Mouse (Mus musculus): ENCODE results near the gene Rec114. TPM values are rescaled to one million over a fixed set of nuclear protein-coding genes. Genes with fewer than 3 reads are reported as not detected.

Rec114 gene
- polyA plus RNA-seq, 1 experiment from 2014 or later: 3.8 TPM

DNA sequence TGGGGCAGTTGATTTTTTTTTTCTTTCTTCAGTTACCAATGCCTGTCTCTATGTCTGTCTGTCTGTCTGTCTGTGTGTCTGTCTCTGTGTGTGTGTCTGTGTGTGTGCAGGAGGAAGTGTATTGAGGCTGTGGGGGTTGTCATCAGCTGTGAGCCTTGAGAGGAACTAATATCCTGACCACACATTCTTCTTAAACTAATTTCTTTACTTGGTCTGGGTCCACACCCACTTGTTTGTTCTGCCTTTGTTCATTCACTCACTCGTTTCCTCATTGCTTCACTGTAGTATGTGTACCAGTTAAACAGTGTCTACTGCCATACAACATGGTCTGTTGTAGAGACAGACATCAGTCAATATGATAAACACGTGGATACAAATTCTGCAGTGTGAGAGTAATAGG is 116.6 kb downstream of the Rec114 start:
- no peak overlapping the region for H3K27ac ChIP-seq (ENCODE audit: low read length)
- H3K9ac ChIP-seq (replicated peaks; ENCODE audit: low read length): no peak overlapping the region
- no peak for ATAC-seq (ENCODE audit: low FRiP score, low TSS enrichment)
- no peak overlapping the region for H3K4me2 ChIP-seq (replicated peaks; ENCODE audit: low read depth, low read length)
- H3K36me3 ChIP-seq (ENCODE audit: insufficient read depth, low read length): peaks cover 4% of the 10 kb centered on the region; the same call in 1 of the 2 replicates
- 79% methylated on average over 2 of the region's 2 CpGs for WGBS
- 0 out of 2 replicates have a peak, but pooled peaks cover 3% of the 10 kb centered on the region for H3K4me1 ChIP-seq (ENCODE audit: insufficient read depth, low read length)
- H3K27me3 ChIP-seq (ENCODE audit: insufficient read depth, low read length): no peaks in the 10 kb centered on the region
- H3K9me3 ChIP-seq (ENCODE audit: low read length): no peaks in the 10 kb centered on the region
- no peak overlapping the region for H3K4me3 ChIP-seq (ENCODE audit: low read length)

DNA sequence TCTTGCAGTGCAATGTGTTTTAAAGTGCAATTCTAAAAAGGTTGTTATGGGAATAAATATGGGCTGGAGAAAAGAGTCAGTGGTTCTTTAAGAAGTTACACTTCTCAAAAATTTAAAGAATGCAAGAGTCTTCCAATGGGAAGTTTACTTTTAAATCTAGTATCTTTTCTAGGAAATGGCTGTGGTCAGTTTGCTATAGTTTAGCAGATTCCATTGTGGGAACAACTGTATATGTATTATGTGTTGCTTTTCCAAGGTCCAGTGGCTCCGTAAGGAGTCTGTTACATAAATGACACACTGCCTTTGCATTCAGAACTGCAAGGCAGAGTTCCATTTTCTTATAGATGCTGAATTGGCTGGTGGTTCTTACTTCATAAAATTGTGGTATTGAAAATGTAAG is 120.8 kb downstream of the Rec114 start:
- no peak for ATAC-seq (ENCODE audit: low FRiP score, low TSS enrichment)
- Histone ChIP-seq H3K27me3 (ENCODE audit: insufficient read depth, low read length) (no peaks in the 10 kb centered on the region), H3K4me3 (ENCODE audit: low read length) (no peak overlapping the region), H3K9me3 (ENCODE audit: low read length) (no peaks in the 10 kb centered on the region), H3K27ac (ENCODE audit: low read length) (no peak overlapping the region; the same call in 1 of the 2 replicates), H3K9ac (replicated peaks; ENCODE audit: low read length) (no peak overlapping the region), H3K4me1 (ENCODE audit: insufficient read depth, low read length) (0 out of 2 replicates have a peak, but pooled peaks cover 3% of the 10 kb centered on the region), H3K4me2 (replicated peaks; ENCODE audit: low read depth, low read length) (no peak overlapping the region), H3K36me3 (ENCODE audit: insufficient read depth, low read length) (peaks cover 4% of the 10 kb centered on the region; the same call in 1 of the 2 replicates)
- 76% methylated on average over 1 of the region's 1 CpGs for WGBS

DNA sequence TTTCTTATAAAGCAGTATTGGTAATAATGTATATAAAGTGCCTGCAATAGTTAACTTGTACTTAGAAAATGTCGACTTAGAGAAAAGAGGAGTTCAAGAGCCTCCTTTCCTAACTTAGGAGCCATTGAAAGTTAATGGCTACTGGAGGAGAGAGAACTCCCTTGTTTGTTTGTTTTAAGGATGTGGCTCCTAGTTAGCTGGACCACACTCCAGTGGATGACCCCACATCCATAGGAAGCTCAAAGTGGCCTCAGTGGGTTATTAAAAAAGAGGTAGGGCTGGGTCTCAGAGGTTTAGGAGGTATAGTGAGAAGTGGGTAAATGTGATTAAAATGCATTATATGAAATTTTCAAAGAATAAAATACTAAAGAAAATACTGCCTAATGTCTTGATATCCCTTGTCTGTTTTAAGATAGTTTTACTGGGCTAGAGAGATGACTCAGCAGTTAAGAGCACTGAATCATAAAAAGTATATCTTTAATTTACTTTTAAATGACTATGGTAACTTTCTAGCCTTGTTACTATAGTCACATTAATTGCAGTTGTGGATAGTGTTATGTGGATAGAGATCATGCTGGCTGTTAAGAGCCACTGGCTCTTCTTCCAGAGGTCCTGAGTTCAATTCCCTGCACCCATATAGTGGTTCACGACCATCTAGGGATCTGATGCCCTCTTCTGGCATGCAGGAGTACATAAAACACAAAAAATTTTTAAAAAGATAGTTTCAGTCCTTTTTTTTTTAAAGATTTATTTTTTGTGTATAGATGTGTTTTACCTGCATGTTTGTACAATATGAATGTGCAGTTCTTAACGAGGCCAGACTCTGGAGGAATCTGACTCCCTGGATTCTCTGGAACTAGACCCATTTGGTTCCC is 128.5 kb downstream of the Rec114 start:
- 78% methylated on average over 3 of the region's 3 CpGs for WGBS
- Histone ChIP-seq H3K27ac (ENCODE audit: low read length) (no peak overlapping the region), H3K9me3 (ENCODE audit: low read length) (no peaks in the 10 kb centered on the region), H3K4me3 (ENCODE audit: low read length) (no peak overlapping the region), H3K4me2 (replicated peaks; ENCODE audit: low read depth, low read length) (no peak overlapping the region), H3K27me3 (ENCODE audit: insufficient read depth, low read length) (no peaks in the 10 kb centered on the region), H3K4me1 (ENCODE audit: insufficient read depth, low read length) (peaks cover 5% of the 10 kb centered on the region; the same call in 1 of the 2 replicates), H3K9ac (replicated peaks; ENCODE audit: low read length) (no peak overlapping the region), H3K36me3 (ENCODE audit: insufficient read depth, low read length) (no peaks in the 10 kb centered on the region)
- no peak for ATAC-seq (ENCODE audit: low FRiP score, low TSS enrichment)

DNA sequence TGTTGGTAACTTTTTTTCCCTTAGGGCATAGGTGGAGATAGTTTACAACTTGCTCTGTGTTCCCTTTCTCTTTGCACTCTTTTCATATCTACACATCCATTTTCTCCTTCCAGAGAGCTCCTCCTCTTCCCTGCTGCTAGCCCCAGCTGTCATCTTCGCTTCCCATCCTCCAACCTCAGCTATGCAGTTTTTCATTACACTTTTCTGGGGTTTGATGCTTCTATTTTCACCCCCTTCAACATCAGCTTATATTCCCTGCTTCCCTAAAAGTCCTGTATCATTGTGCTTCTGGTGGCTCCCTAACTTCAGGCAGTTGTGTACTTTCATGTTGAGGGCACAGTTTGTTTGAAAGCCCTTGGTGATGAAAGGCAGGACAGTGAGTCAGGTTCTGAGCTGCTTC is 130.0 kb downstream of the Rec114 start:
- WGBS: 93% methylated on average over 1 of the region's 1 CpGs
- Histone ChIP-seq H3K4me3 (ENCODE audit: low read length) (no peak overlapping the region), H3K27ac (ENCODE audit: low read length) (no peak overlapping the region), H3K9me3 (ENCODE audit: low read length) (no peaks in the 10 kb centered on the region), H3K36me3 (ENCODE audit: insufficient read depth, low read length) (no peaks in the 10 kb centered on the region), H3K4me2 (replicated peaks; ENCODE audit: low read depth, low read length) (no peak overlapping the region), H3K27me3 (ENCODE audit: insufficient read depth, low read length) (no peaks in the 10 kb centered on the region), H3K4me1 (ENCODE audit: insufficient read depth, low read length) (peaks cover 5% of the 10 kb centered on the region; the same call in 1 of the 2 replicates), H3K9ac (replicated peaks; ENCODE audit: low read length) (no peak overlapping the region)
- ATAC-seq (ENCODE audit: low FRiP score, low TSS enrichment): no peak

Other genes with a start within 250 kb of the Rec114 start
- gene Cd276, start 188.5 kb downstream of the Rec114 start, polyA plus RNA-seq (2015; fragmentation: Nextera tagmentation; extraction: Ambion mirVana): 38.5 and 41.9 TPM in 2 replicates
- gene Nptn, start 161.7 kb downstream of the Rec114 start, polyA plus RNA-seq (2015; fragmentation: Nextera tagmentation; extraction: Ambion mirVana): 135 and 139 TPM in 2 replicates
- gene Hcn4, start 79.4 kb upstream of the Rec114 start, polyA plus RNA-seq (2015; fragmentation: Nextera tagmentation; extraction: Ambion mirVana): 0.34 and 0.39 TPM in 2 replicates

All from kidney, embryonic 16.5 days (tissue).